Mouse (Mus musculus) stomach, embryonic 16.5 days (tissue): ENCODE results near the gene Dnajc10. TPM values are rescaled to one million over a fixed set of nuclear protein-coding genes. Genes with fewer than 3 reads are reported as not detected.

Source experiments
- ATAC-seq: fragments of 200-750 bp; cut with Nextera tagmentation; 2 replicates; pipeline ENCODE4 v1.8.0; 2017; ENCODE audit warnings: moderate number of reproducible peaks, moderate TSS enrichment; ENCODE audit not compliant: insufficient read depth, low FRiP score
- H3K27ac ChIP-seq: fragments of 300-500 bp; sonication (generic); 2 replicates; pipeline ENCODE4 v1.5.1; 2014; ENCODE audit warnings: low read length
- H3K27me3 ChIP-seq: fragments of 300-500 bp; sonication (generic); 2 replicates; pipeline ENCODE4 v1.6.1; 2014; ENCODE audit warnings: low read length, control low read depth, mixed read lengths; ENCODE audit not compliant: control insufficient read depth, insufficient read depth
- H3K36me3 ChIP-seq: fragments of 300-500 bp; sonication (generic); 2 replicates; pipeline ENCODE4 v1.6.1; 2014; ENCODE audit warnings: low read length; ENCODE audit not compliant: control insufficient read depth, insufficient read depth
- H3K4me1 ChIP-seq: fragments of 300-500 bp; sonication (generic); 2 replicates; pipeline ENCODE4 v1.6.1; 2014; ENCODE audit warnings: low read length, control low read depth, mixed read lengths; ENCODE audit not compliant: control insufficient read depth, insufficient read depth
- H3K4me2 ChIP-seq: fragments of 300-500 bp; sonication (generic); 2 replicates; pipeline ENCODE4 v1.6.1; 2014; ENCODE audit warnings: low read depth, low read length, mixed read lengths
- H3K4me3 ChIP-seq: fragments of 300-500 bp; sonication (generic); replicated peaks from 2 replicates; pipeline ENCODE4 v1.5.1; 2014; ENCODE audit warnings: mild to moderate bottlenecking, low read length
- H3K9ac ChIP-seq: fragments of 300-500 bp; sonication (generic); 2 replicates; pipeline ENCODE4 v1.6.1; 2014; ENCODE audit warnings: low read length
- H3K9me3 ChIP-seq: fragments of 300-500 bp; sonication (generic); replicated peaks from 2 replicates; pipeline ENCODE4 v1.6.1; 2016; ENCODE audit warnings: low read length, control low read depth; ENCODE audit not compliant: control insufficient read depth
- WGBS: fragments of 180-500 bp; shearing (Covaris S2); extraction: QIAGEN DNeasy Blood & Tissue Kit; methylation state at CpG from one replicate; pipeline ENCODE4 v1.1.7; 2014; 5-methylcytosine and 5-hydroxymethylcytosine counted together
- polyA plus RNA-seq: library from polyadenylated mRNA; unstranded; fragments of >200 nt; fragmentation: Nextera tagmentation; extraction: Ambion mirVana; gene quantifications from 2 replicates; pipeline ENCODE4 v1.2.1, GENCODE M21; 2015

The Dnajc10 gene
- polyA plus RNA-seq, 1 experiment from 2014 or later = 82.4 TPM

GRCm38 (mm10) chr2:80292172-80292571 is 23.1 kb upstream of the Dnajc10 start, which contains the start of gene Prdx6b:
Prdx6b (plus strand) TSS chr2:80292472.
- H3K27me3 ChIP-seq = no peaks in the 10 kb centered on the region
- H3K4me3 ChIP-seq = no peak within 1 kb of the TSS
- ATAC-seq = no peak
- H3K9ac ChIP-seq = no peak within 1 kb of the TSS
- H3K4me2 ChIP-seq = no peak within 1 kb of the TSS
- no peaks in the 10 kb centered on the region for H3K36me3 ChIP-seq
- H3K9me3 ChIP-seq = no peaks in the 10 kb centered on the region
- no peaks in the 10 kb centered on the region for H3K4me1 ChIP-seq
- no peak within 1 kb of the TSS for H3K27ac ChIP-seq
- 82% methylated on average over 8 of the region's 8 CpGs for WGBS

GRCm38 (mm10) chr2:80298334-80298733 is 16.9 kb upstream of the Dnajc10 start:
- no peaks in the 10 kb centered on the region for H3K9me3 ChIP-seq
- WGBS = 63% methylated on average over 3 of the region's 3 CpGs
- no peak overlapping the region for H3K4me2 ChIP-seq
- no peak overlapping the region for H3K9ac ChIP-seq
- ATAC-seq = no peak
- H3K36me3 ChIP-seq = no peaks in the 10 kb centered on the region
- H3K4me1 ChIP-seq = 0 out of 2 replicates have a peak, but pooled peaks cover 2% of the 10 kb centered on the region
- no peak overlapping the region for H3K4me3 ChIP-seq
- H3K27ac ChIP-seq = no peak overlapping the region
- no peaks in the 10 kb centered on the region for H3K27me3 ChIP-seq

GRCm38 (mm10) chr2:80300806-80301205 is 14.5 kb upstream of the Dnajc10 start:
- H3K27me3 ChIP-seq = no peaks in the 10 kb centered on the region
- no peak overlapping the region for H3K4me3 ChIP-seq
- H3K9me3 ChIP-seq = no peaks in the 10 kb centered on the region
- ATAC-seq = no peak
- H3K9ac ChIP-seq = no peak overlapping the region
- H3K4me1 ChIP-seq = 0 out of 2 replicates have a peak, but pooled peaks cover 2% of the 10 kb centered on the region
- H3K27ac ChIP-seq = no peak overlapping the region
- WGBS = 57% methylated on average over 4 of the region's 4 CpGs
- no peak overlapping the region for H3K4me2 ChIP-seq
- H3K36me3 ChIP-seq = no peaks in the 10 kb centered on the region

GRCm38 (mm10) chr2:80303957-80304356 is 11.3 kb upstream of the Dnajc10 start:
- H3K9ac ChIP-seq = no peak overlapping the region
- H3K4me2 ChIP-seq = no peak overlapping the region
- ATAC-seq = no peak
- no peak overlapping the region for H3K27ac ChIP-seq
- 86% methylated on average over 2 of the region's 2 CpGs for WGBS
- no peaks in the 10 kb centered on the region for H3K36me3 ChIP-seq
- H3K4me1 ChIP-seq = 0 out of 2 replicates have a peak, but pooled peaks cover 2% of the 10 kb centered on the region
- H3K9me3 ChIP-seq = no peaks in the 10 kb centered on the region
- no peak overlapping the region for H3K4me3 ChIP-seq
- H3K27me3 ChIP-seq = no peaks in the 10 kb centered on the region

- no peaks in the 10 kb centered on the region for H3K36me3 ChIP-seq
- WGBS = 86% methylated on average over 3 of the region's 3 CpGs
- no peak overlapping the region for H3K9ac ChIP-seq
- H3K27me3 ChIP-seq = no peaks in the 10 kb centered on the region
- H3K27ac ChIP-seq = no peak overlapping the region
- ATAC-seq = no peak
- no peak overlapping the region for H3K4me3 ChIP-seq
- H3K4me1 ChIP-seq = peaks cover 5% of the 10 kb centered on the region; the same call in 1 of the 2 replicates
- no peak overlapping the region for H3K4me2 ChIP-seq
- H3K9me3 ChIP-seq = no peaks in the 10 kb centered on the region
These were observed 7.6 kb upstream of the Dnajc10 start for GRCm38 (mm10) chr2:80307701-80308100.

- 71% methylated on average over 4 of the region's 4 CpGs for WGBS
- Histone ChIP-seq H3K27ac (no peak overlapping the region), H3K4me2 (no peak overlapping the region), H3K27me3 (no peaks in the 10 kb centered on the region), H3K9me3 (no peaks in the 10 kb centered on the region), H3K4me3 (no peak overlapping the region), H3K9ac (no peak overlapping the region), H3K36me3 (no peaks in the 10 kb centered on the region), H3K4me1 (peaks cover 5% of the 10 kb centered on the region; the same call in 1 of the 2 replicates)
- no peak for ATAC-seq
These were observed 5.5 kb upstream of the Dnajc10 start for GRCm38 (mm10) chr2:80309775-80310174.

- H3K4me3 ChIP-seq = no peak overlapping the region
- H3K36me3 ChIP-seq = no peaks in the 10 kb centered on the region
- peaks cover 5% of the 10 kb centered on the region; the same call in 1 of the 2 replicates for H3K4me1 ChIP-seq
- H3K9ac ChIP-seq = no peak overlapping the region
- H3K4me2 ChIP-seq = no peak overlapping the region
- no peak for ATAC-seq
- no peaks in the 10 kb centered on the region for H3K9me3 ChIP-seq
- H3K27me3 ChIP-seq = no peaks in the 10 kb centered on the region
- WGBS = 55% methylated on average over 4 of the region's 4 CpGs
- no peak overlapping the region for H3K27ac ChIP-seq
These were observed 4.5 kb upstream of the Dnajc10 start for GRCm38 (mm10) chr2:80310772-80311171.

- H3K9me3 ChIP-seq = no peaks in the 10 kb centered on the region
- ATAC-seq = no peak
- H3K4me3 ChIP-seq = no peak overlapping the region
- no peak overlapping the region for H3K9ac ChIP-seq
- H3K27ac ChIP-seq = no peak overlapping the region; the same call in 1 of the 2 replicates
- H3K4me2 ChIP-seq = no peak overlapping the region
- no peaks in the 10 kb centered on the region for H3K27me3 ChIP-seq
- no peaks in the 10 kb centered on the region for H3K36me3 ChIP-seq
- peaks cover 9% of the 10 kb centered on the region for H3K4me1 ChIP-seq
- whole genome bisulfite sequencing = 68% methylated on average over 4 of the region's 4 CpGs
These were observed 3.9 kb upstream of the Dnajc10 start for GRCm38 (mm10) chr2:80311350-80311749.

- 0 out of 2 replicates have a peak overlapping the region, but pooled peaks have one; percentile 36 for H3K27ac ChIP-seq
- ATAC-seq = no peak
- H3K4me2 ChIP-seq = no peak overlapping the region
- no peak overlapping the region for H3K4me3 ChIP-seq
- WGBS = 58% methylated on average over 1 of the region's 1 CpGs
- no peaks in the 10 kb centered on the region for H3K9me3 ChIP-seq
- H3K36me3 ChIP-seq = no peaks in the 10 kb centered on the region
- H3K9ac ChIP-seq = no peak overlapping the region
- no peaks in the 10 kb centered on the region for H3K27me3 ChIP-seq
- peaks cover 14% of the 10 kb centered on the region for H3K4me1 ChIP-seq
These were observed 1.1 kb upstream of the Dnajc10 start for GRCm38 (mm10) chr2:80314201-80314600.
